Mouse (Mus musculus) layer of hippocampus, postnatal 36 days (tissue): Measurements from ENCODE around the gene Gid8. TPM values are rescaled to one million over a fixed set of nuclear protein-coding genes. Genes with fewer than 3 reads are reported as not detected.
"Not testable (repeated sequence)": the region's sequence is repeated elsewhere in the genome, so short reads cannot be mapped to it uniquely, and the experiment has no call there.

Experiments
- DNase-seq, 2 experiments: peaks; one replicate each; pipeline ENCODE4 v3.0.0; 2022
- total RNA-seq, 2 experiments: library from RNA; stranded (reverse); gene quantifications; 2 replicates each; pipeline ENCODE4 v1.2.3; 2021

The Gid8 gene
- total RNA-seq, 2 experiments from 2014 or later = 63.3 to 63.4 TPM

GRCm38 (mm10) chr2:180710276-180711155 is 599 bp downstream of the Gid8 start:
- no peak for DNase-seq

GRCm38 (mm10) chr2:180711527-180711926 is 1.6 kb downstream of the Gid8 start:
- no peak for DNase-seq

- DNase-seq = no peak
Observed at GRCm38 (mm10) chr2:180712037-180712689, 2.2 kb downstream of the Gid8 start.

GRCm38 (mm10) chr2:180722748-180723147 is 12.8 kb downstream of the Gid8 start:
- DNase-seq = not testable (repeated sequence)

GRCm38 (mm10) chr2:180723865-180724264 is 13.9 kb downstream of the Gid8 start:
- no peak for DNase-seq

- no peak for DNase-seq
Observed at GRCm38 (mm10) chr2:180724585-180725413, 14.9 kb downstream of the Gid8 start, which contains the start of gene Slc17a9. Slc17a9 (plus strand) TSS chr2:180725263.

- DNase-seq = no peak
Observed at GRCm38 (mm10) chr2:180725414-180725778, 15.5 kb downstream of the Gid8 start.

- DNase-seq = no peak
Observed at GRCm38 (mm10) chr2:180725856-180726629, 16.1 kb downstream of the Gid8 start.

- no peak for DNase-seq
Observed at GRCm38 (mm10) chr2:180726658-180727442, 16.9 kb downstream of the Gid8 start.

GRCm38 (mm10) chr2:180727613-180728021 is 17.7 kb downstream of the Gid8 start:
- no peak for DNase-seq

- DNase-seq = no peak
Observed at GRCm38 (mm10) chr2:180731036-180731435, 21.1 kb downstream of the Gid8 start.

- DNase-seq = no peak
Observed at GRCm38 (mm10) chr2:180731984-180732383, 22.1 kb downstream of the Gid8 start.

- no peak for DNase-seq
Observed at GRCm38 (mm10) chr2:180735232-180735631, 25.3 kb downstream of the Gid8 start.

GRCm38 (mm10) chr2:180737984-180738383 is 28.1 kb downstream of the Gid8 start:
- DNase-seq = no peak

- no peak for DNase-seq
Observed at GRCm38 (mm10) chr2:180740349-180740748, 30.4 kb downstream of the Gid8 start.

GRCm38 (mm10) chr2:180741421-180741820 is 31.5 kb downstream of the Gid8 start:
- no peak for DNase-seq

GRCm38 (mm10) chr2:180742820-180743219 is 32.9 kb downstream of the Gid8 start:
- DNase-seq = no peak

- DNase-seq = no peak
Observed at GRCm38 (mm10) chr2:180743321-180743720, 33.4 kb downstream of the Gid8 start.

GRCm38 (mm10) chr2:180745248-180745927 is 35.5 kb downstream of the Gid8 start:
- peak; percentile 77 to 83 for DNase-seq

GRCm38 (mm10) chr2:180746569-180747192 is 36.8 kb downstream of the Gid8 start:
- DNase-seq = no peak
